In the genomic region with DNA sequence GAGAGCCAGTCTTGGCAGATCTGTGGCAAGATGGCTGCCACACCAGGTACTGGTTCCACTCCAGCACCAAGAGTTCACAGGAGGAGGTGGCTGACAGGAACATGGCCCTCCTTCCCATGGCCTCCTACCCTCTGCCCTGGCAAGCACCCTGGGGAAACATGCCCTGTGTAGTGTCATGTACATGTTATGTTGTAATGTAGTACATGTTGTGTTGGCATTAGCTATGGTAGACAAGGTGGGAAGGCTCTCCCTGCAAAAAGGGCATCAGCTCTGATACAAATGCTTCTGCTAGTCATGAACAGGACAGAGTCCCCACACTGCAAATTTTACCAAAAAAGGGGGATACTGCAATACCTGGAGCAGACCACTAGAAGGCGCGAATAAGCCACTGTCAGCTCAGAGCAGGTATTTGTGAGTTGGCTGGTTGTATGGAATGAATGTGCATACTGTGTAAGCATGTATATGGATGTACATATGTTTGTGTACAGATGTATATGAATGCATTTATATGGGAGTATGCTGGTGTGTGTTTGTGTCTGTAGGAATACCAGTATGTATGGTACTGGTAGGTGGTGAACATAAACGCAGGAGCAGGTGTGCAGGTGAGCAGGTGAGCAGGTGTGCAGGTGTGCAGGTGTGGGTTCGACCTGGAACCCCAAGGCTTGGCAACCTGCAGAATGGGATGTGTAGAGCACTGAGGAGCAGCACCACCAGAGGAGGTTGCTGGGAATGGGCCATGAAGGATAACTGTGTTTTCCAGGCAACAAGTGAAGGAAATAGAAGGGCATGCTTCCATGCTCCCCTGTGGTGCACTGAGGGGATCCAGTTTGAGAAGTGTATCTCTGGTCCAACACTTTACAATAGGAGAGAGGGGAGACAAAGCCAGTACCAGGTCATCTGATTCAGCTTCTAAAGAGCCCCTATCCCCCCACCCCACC, we compare ENCODE assay signal across 7 mouse cellular contexts. TPM values are rescaled to one million over a fixed set of nuclear protein-coding genes. Genes with fewer than 3 reads are reported as not detected.
DNase-seq lines count a peak whose midpoint lies in the region; ATAC-seq and TF ChIP-seq lines count a peak whose summit lies in the region.

No protein-coding gene starts in this region.

- H3K4me3 ChIP-seq in midbrain, embryonic 10.5 days = no peak overlapping the region
- H3K4me3 ChIP-seq in midbrain, embryonic 15.5 days = no peak overlapping the region
- no peak overlapping the region for H3K4me3 ChIP-seq in liver, embryonic 16.5 days (ENCODE audit: low read depth, low read length)
- no peak overlapping the region for H3K4me3 ChIP-seq in thymus, adult 2 months (ENCODE audit: control insufficient read depth, insufficient read depth, low read length)

- DNase-seq in midbrain, embryonic 10.5 days (ENCODE audit: low spot score) = peak; percentile 42
- DNase-seq in R1 (ENCODE audit: low read depth, low spot score) = peak; percentile 66
- peak; percentile 69 to 74 for DNase-seq in cerebellum, postnatal 14 days
- peak; percentile 36 to 42 for DNase-seq in kidney, postnatal 25 days
- peak; percentile 48 for DNase-seq in thymus, adult 2 months

- no peak overlapping the region for H3K9ac ChIP-seq in midbrain, embryonic 15.5 days
- H3K9ac ChIP-seq in liver, embryonic 16.5 days (ENCODE audit: low read depth, low read length) = 0 out of 2 replicates have a peak overlapping the region, but pooled peaks have one; percentile 20

- no peaks in the 10 kb centered on the region for H3K36me3 ChIP-seq in midbrain, embryonic 10.5 days
- H3K36me3 ChIP-seq in midbrain, embryonic 15.5 days (replicated peaks) = no peaks in the 10 kb centered on the region
- H3K36me3 ChIP-seq in liver, embryonic 16.5 days (ENCODE audit: control insufficient read depth, insufficient read depth) = no peaks in the 10 kb centered on the region
- no peaks in the 10 kb centered on the region for H3K36me3 ChIP-seq in thymus, adult 2 months (ENCODE audit: control insufficient read depth, insufficient read depth, low read length)

- H3K4me1 ChIP-seq in midbrain, embryonic 10.5 days = peaks cover 20% of the 10 kb centered on the region
- peaks cover 21% of the 10 kb centered on the region for H3K4me1 ChIP-seq in midbrain, embryonic 15.5 days
- H3K4me1 ChIP-seq in liver, embryonic 16.5 days (ENCODE audit: control insufficient read depth, low read depth, low read length) = peaks cover 22% of the 10 kb centered on the region
- peaks cover 9% of the 10 kb centered on the region for H3K4me1 ChIP-seq in thymus, adult 2 months (replicated peaks; ENCODE audit: control insufficient read depth, insufficient read depth, low read length)

- no peak for TF ChIP-seq CTCF in thymus, adult 2 months (IDR thresholded peaks at IDR 0.05; ENCODE audit: borderline replicate concordance, control insufficient read depth, extremely low read depth, insufficient read depth, low read length, poor library complexity)

- no peak overlapping the region for H3K27ac ChIP-seq in midbrain, embryonic 10.5 days (replicated peaks)
- H3K27ac ChIP-seq in midbrain, embryonic 15.5 days = no peak overlapping the region
- H3K27ac ChIP-seq in liver, embryonic 16.5 days (ENCODE audit: low read length) = peak overlapping the region; percentile 58; the same call in 1 of the 2 replicates
- no peak overlapping the region for H3K27ac ChIP-seq in thymus, adult 2 months (ENCODE audit: control insufficient read depth, insufficient read depth, low read length)

- WGBS in midbrain, embryonic 10.5 days = 30% methylated on average over 4 of the region's 4 CpGs
- 31% methylated on average over 4 of the region's 4 CpGs for WGBS in midbrain, embryonic 15.5 days
- 32% methylated on average over 4 of the region's 4 CpGs for WGBS in liver, embryonic 16.5 days (ENCODE audit: insufficient replicate concordance)
- 49% methylated on average over 4 of the region's 4 CpGs for WGBS in thymus, adult 2 months

- no peak overlapping the region for H3K4me2 ChIP-seq in midbrain, embryonic 15.5 days
- no peak overlapping the region for H3K4me2 ChIP-seq in liver, embryonic 16.5 days (ENCODE audit: low read depth, low read length)

- no peak for ATAC-seq in midbrain, embryonic 15.5 days (replicated peaks)
- ATAC-seq in liver, embryonic 16.5 days (ENCODE audit: low read depth) = no peak

- TF ChIP-seq POLR2A in thymus, adult 2 months (IDR thresholded peaks at IDR 0.05; ENCODE audit: control insufficient read depth, extremely low read depth, insufficient read depth, low read length, poor library complexity) = no peak

- no peaks in the 10 kb centered on the region for H3K27me3 ChIP-seq in midbrain, embryonic 10.5 days (ENCODE audit: low read depth, poor library complexity, severe bottlenecking)
- no peaks in the 10 kb centered on the region; the same call in 1 of the 2 replicates for H3K27me3 ChIP-seq in midbrain, embryonic 15.5 days (replicated peaks)
- H3K27me3 ChIP-seq in liver, embryonic 16.5 days (ENCODE audit: control insufficient read depth, insufficient read depth, low read depth, low read length) = no peaks in the 10 kb centered on the region
- no peaks in the 10 kb centered on the region for H3K27me3 ChIP-seq in thymus, adult 2 months (ENCODE audit: control insufficient read depth, insufficient read depth, low read length)

- H3K9me3 ChIP-seq in midbrain, embryonic 10.5 days (replicated peaks) = no peaks in the 10 kb centered on the region
- no peaks in the 10 kb centered on the region for H3K9me3 ChIP-seq in midbrain, embryonic 15.5 days
- H3K9me3 ChIP-seq in liver, embryonic 16.5 days (replicated peaks; ENCODE audit: control insufficient read depth, low read length) = no peaks in the 10 kb centered on the region

RNA-seq across cellular contexts. Expression of gene Ubac1, which starts 2.9 kb away (rescaled TPM):
- polyA plus RNA-seq in midbrain, embryonic 10.5 days (2016; fragmentation: Nextera tagmentation; extraction: Ambion mirVana) = 87.4 and 89.5 TPM in 2 replicates
- polyA plus RNA-seq in midbrain, embryonic 15.5 days (2015; fragmentation: Nextera tagmentation; extraction: Ambion mirVana) = 132 and 139 TPM in 2 replicates
- 392 and 410 TPM in 2 replicates for polyA plus RNA-seq in liver, embryonic 16.5 days (2015; fragmentation: Nextera tagmentation; extraction: Ambion mirVana)
- polyA plus RNA-seq in thymus, adult 2 months (2012; rRNA removed) = 61.9 and 66.3 TPM in 2 replicates

RNA-seq across cellular contexts. Expression of gene Camsap1, which starts 41.3 kb away (rescaled TPM):
- polyA plus RNA-seq in midbrain, embryonic 10.5 days (2016; fragmentation: Nextera tagmentation; extraction: Ambion mirVana) = 20.6 and 38.1 TPM in 2 replicates
- 88.1 and 99.8 TPM in 2 replicates for polyA plus RNA-seq in midbrain, embryonic 15.5 days (2015; fragmentation: Nextera tagmentation; extraction: Ambion mirVana)
- polyA plus RNA-seq in liver, embryonic 16.5 days (2015; fragmentation: Nextera tagmentation; extraction: Ambion mirVana) = 1.8 and 2.3 TPM in 2 replicates
- polyA plus RNA-seq in thymus, adult 2 months (2012; rRNA removed) = 20.7 and 21.7 TPM in 2 replicates
